Mouse (Mus musculus): ENCODE data around the gene Mapk11. TPM values are rescaled to one million over a fixed set of nuclear protein-coding genes. Genes with fewer than 3 reads are reported as not detected.
A peak's percentile ranks its signal among the peaks of the same experiment; 100 is the strongest.

Mapk11 gene
- polyA plus RNA-seq, 1 experiment from 2014 or later = 38.8 TPM

DNA sequence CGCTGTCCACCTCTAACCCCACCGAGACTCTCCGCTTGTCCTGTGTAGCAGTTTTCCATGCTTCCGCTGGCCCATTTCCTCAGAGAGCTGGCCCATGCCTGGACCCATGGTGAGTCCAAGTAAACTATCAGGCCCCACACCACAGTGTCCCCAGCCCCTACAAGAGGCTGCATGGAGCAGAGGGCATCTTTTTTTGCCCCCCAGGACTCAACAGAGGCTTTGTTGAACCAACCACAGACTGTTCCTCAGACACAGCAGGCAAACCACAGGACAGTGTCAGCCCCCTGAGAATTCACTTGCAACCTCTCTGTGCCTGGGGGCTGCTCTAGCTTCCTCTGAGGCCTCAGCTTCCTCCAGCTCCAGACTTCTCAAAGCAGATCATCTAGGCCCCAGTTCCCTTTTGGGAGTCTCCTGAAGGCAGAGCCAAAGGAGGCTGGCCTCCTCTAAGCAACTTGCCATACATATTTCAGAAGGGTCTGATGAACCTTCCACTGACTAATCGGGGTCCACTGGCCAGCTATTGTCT, 22.2 kb upstream of the Mapk11 start:
- DNase-seq (ENCODE audit: low spot score) = no peak
- 86% methylated on average over 5 of the region's 5 CpGs for WGBS

DNA sequence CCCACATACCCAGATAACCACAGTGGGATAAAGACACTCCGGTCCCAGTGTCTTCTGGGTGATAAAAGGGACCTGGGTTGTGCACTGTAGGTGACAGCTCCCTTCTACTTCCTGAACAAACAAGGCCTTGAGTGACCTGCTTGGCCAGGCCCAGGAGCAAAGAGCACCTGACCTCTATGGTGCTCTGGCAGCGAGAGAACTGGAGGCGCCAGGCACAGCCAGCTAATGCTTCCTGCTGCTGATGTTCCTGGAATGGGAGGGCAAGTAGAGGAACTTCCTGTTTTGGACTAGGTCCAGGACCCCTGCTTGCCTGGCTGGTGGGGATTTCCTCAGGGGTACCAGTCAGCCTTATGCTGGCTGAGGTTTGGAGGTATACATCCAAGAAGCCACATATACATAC, 20.7 kb upstream of the Mapk11 start:
- WGBS = 68% methylated on average over 3 of the region's 3 CpGs
- Histone ChIP-seq H3K36me3 (peaks cover 68% of the 10 kb centered on the region), H3K9me3 (replicated peaks) (no peaks in the 10 kb centered on the region), H3K4me1 (peaks cover 61% of the 10 kb centered on the region), H3K4me3 (no peak overlapping the region), H3K27ac (replicated peaks) (peak overlapping the region; percentile 71), H3K27me3 (ENCODE audit: low read depth, poor library complexity, severe bottlenecking) (peaks cover 6% of the 10 kb centered on the region; the same call in 1 of the 2 replicates)
- no peak for DNase-seq (ENCODE audit: low spot score)

More for the DNA sequence above, 22.2 kb upstream of the Mapk11 start:
- H3K4me3 ChIP-seq = no peak overlapping the region
- peaks cover 76% of the 10 kb centered on the region for H3K4me1 ChIP-seq
- H3K27ac ChIP-seq (replicated peaks) = peak overlapping the region; percentile 42; the same call in 1 of the 2 replicates
- H3K27me3 ChIP-seq (ENCODE audit: low read depth, poor library complexity, severe bottlenecking) = peaks cover 6% of the 10 kb centered on the region; the same call in 1 of the 2 replicates
- peaks cover 53% of the 10 kb centered on the region for H3K36me3 ChIP-seq
- no peaks in the 10 kb centered on the region for H3K9me3 ChIP-seq (replicated peaks)

DNA sequence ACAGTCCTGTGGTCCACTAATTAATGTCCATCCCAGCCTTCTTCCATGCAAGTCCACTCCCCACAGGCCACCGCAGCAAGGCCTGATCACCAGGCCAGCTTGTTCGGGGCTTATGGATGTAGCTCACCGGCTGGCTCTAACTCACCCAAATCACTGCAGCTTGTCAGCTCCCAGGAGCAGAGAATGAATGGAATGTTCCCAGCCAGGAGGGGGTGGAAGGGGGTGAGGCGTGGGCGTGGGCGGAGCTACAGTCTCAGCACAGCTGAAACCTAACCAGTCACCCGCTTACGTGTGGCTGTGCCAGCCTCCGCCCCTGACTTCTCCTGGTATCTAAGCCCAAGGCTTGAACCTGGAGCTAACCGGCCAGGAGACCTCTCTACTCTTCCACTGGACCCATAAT, 20.0 kb upstream of the Mapk11 start:
- WGBS = 11% methylated on average over 10 of the region's 10 CpGs
- Histone ChIP-seq H3K4me1 (peaks cover 54% of the 10 kb centered on the region), H3K27ac (replicated peaks) (peak overlapping the region; percentile 71), H3K9me3 (replicated peaks) (no peaks in the 10 kb centered on the region), H3K36me3 (peaks cover 75% of the 10 kb centered on the region), H3K27me3 (ENCODE audit: low read depth, poor library complexity, severe bottlenecking) (no peaks in the 10 kb centered on the region), H3K4me3 (peak overlapping the region; percentile 30)
- peak; percentile 70 for DNase-seq (ENCODE audit: low spot score)

DNA sequence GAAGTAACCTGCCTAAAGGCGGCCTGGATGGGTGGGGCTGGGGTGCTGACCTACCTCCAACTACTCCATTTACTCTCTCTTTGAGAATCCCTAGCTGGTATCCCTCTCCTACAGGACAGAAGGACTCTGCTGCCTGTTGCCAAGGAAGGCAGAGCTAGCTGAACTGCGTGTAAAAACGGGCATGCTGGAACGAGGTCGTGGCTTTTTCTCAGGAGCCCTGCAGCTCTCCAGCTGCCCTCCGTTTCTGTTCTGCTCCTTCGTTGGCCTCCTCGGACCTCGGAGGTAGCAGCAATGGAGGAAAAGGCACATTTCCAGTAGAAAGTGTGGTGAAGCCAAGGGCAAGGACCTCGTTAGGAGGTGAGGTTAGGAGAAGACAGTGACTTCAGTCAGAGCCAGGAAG, 19.5 kb upstream of the Mapk11 start:
- peak overlapping the region; percentile 71 for H3K27ac ChIP-seq (replicated peaks)
- peak overlapping the region; percentile 30 for H3K4me3 ChIP-seq
- peaks cover 49% of the 10 kb centered on the region for H3K4me1 ChIP-seq
- 62% methylated on average over 10 of the region's 10 CpGs for WGBS
- H3K9me3 ChIP-seq (replicated peaks) = no peaks in the 10 kb centered on the region
- no peaks in the 10 kb centered on the region for H3K27me3 ChIP-seq (ENCODE audit: low read depth, poor library complexity, severe bottlenecking)
- no peak for DNase-seq (ENCODE audit: low spot score)
- H3K36me3 ChIP-seq = peaks cover 80% of the 10 kb centered on the region

DNA sequence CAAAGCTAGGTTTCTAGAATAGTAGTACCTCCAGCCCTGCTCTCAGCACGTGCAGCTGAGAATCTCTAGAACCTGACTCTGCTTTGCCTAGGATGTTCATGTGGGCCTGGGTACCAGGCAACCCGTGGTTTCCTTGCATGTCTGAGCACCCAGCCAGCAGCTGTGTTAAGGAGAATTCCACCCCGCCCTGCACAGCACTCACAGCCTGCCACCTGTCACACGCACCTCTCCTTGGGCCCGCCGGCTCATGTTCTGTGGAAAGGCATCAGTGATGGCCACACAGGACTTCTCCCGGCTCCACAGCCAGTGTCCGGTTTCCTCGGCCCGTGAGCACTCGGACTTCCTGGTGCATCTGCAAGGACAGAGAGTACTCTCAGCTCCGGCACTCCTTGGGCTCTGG, 16.1 kb upstream of the Mapk11 start:
- Histone ChIP-seq H3K27ac (replicated peaks) (no peak overlapping the region), H3K4me1 (peaks cover 19% of the 10 kb centered on the region), H3K9me3 (replicated peaks) (no peaks in the 10 kb centered on the region), H3K36me3 (peaks cover 100% of the 10 kb centered on the region), H3K4me3 (no peak overlapping the region), H3K27me3 (ENCODE audit: low read depth, poor library complexity, severe bottlenecking) (no peaks in the 10 kb centered on the region)
- 95% methylated on average over 12 of the region's 12 CpGs for WGBS
- no peak for DNase-seq (ENCODE audit: low spot score)

DNA sequence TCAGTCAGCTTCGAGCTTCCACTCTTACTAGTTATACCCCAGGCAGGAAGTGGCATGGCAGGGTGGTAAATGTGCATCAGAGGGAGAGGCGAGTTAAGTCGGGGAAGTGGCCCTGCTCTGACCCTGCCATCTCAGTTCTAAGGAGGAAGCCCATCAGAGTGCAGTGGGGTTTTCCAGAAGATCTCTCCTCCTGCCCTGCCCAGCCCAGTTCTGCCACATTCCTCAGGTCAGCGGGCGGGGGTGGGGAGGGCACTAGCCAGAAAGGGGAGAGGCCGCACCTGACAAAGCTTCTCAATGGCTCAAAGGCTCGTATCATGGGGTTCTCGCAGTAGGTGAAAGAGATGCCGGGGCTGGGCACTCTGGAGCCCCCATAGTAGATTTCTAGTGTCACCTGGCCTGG, 12.0 kb upstream of the Mapk11 start:
- Histone ChIP-seq H3K9me3 (replicated peaks) (no peaks in the 10 kb centered on the region), H3K36me3 (peaks cover 100% of the 10 kb centered on the region), H3K27me3 (ENCODE audit: low read depth, poor library complexity, severe bottlenecking) (no peaks in the 10 kb centered on the region), H3K4me1 (no peaks in the 10 kb centered on the region), H3K27ac (replicated peaks) (no peak overlapping the region), H3K4me3 (no peak overlapping the region)
- 92% methylated on average over 9 of the region's 9 CpGs for WGBS
- no peak for DNase-seq (ENCODE audit: low spot score)

DNA sequence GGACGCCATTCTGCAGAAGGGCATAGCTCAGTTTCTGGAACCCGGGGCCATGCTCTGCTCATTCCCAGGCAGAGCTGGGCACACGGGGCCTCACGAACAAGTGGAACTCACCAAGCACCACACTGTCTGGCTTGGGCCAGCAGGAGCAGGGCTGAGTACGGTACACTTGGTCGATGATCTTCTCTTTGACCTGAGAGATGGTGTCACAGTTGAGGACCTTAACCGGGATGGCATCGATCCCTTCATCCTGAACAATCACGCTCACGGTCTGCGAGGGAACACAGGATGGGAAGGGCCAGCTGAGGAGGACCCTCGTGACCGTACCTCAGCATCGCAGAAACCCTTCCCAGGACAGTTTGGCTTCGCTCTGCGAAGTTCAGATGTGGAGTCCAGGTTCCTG, 9.1 kb upstream of the Mapk11 start:
- 96% methylated on average over 16 of the region's 16 CpGs for WGBS
- DNase-seq (ENCODE audit: low spot score) = no peak
- Histone ChIP-seq H3K9me3 (replicated peaks) (no peaks in the 10 kb centered on the region), H3K36me3 (peaks cover 100% of the 10 kb centered on the region), H3K4me3 (no peak overlapping the region), H3K27me3 (ENCODE audit: low read depth, poor library complexity, severe bottlenecking) (no peaks in the 10 kb centered on the region), H3K27ac (replicated peaks) (0 out of 2 replicates have a peak overlapping the region, but pooled peaks have one; percentile 46), H3K4me1 (no peaks in the 10 kb centered on the region)

DNA sequence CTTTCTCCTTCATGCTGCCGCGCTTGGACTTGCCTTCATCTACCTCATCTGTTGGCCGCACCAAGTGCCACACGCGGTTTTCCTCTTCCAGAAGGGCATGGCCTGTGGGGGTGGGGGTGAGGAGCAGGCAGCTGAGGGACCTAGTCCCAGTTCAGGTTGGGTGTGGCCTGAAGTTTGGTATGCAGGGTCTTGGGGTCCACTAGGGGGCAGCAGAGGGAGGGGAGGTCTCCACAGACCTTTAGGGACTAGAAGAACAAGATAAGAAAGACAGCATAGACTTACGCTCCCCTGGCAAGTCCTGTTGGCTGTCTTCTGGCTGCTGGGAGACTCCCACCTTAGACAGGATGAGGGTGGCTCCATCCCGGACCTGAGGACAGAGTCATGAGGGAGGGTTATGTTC, 8.5 kb upstream of the Mapk11 start:
- H3K9me3 ChIP-seq (replicated peaks) = no peaks in the 10 kb centered on the region
- 74% methylated on average over 7 of the region's 7 CpGs for WGBS
- H3K4me1 ChIP-seq = peaks cover under 1% of the 10 kb centered on the region
- H3K27ac ChIP-seq (replicated peaks) = peak overlapping the region; percentile 46; the same call in 1 of the 2 replicates
- peak; percentile 71 for DNase-seq (ENCODE audit: low spot score)
- no peak overlapping the region for H3K4me3 ChIP-seq
- no peaks in the 10 kb centered on the region for H3K27me3 ChIP-seq (ENCODE audit: low read depth, poor library complexity, severe bottlenecking)
- H3K36me3 ChIP-seq = peaks cover 98% of the 10 kb centered on the region

DNA sequence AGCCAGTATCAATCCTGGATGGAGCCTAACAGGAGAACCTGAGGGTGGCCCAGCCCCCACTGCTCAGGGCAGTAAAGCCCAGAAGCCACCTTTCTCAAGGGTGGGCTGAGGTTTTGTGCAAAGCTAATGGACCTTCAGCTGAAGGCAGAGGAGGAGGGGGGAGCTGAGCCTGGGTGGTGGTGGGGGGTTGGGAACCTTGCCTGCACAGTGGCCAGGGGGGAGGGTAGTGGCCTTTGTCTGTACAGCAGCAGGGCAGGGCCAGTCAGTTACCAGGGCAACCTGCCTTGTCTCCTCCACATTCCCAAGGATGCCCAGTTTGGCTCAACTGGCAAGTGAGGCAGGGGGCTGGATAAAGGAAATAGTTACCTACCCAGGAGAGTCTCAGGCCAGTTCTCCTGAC, 2.9 kb upstream of the Mapk11 start:
- Histone ChIP-seq H3K9me3 (replicated peaks) (no peaks in the 10 kb centered on the region), H3K36me3 (peaks cover 41% of the 10 kb centered on the region), H3K27ac (replicated peaks) (peak overlapping the region; percentile 87), H3K4me1 (peaks cover 53% of the 10 kb centered on the region), H3K27me3 (ENCODE audit: low read depth, poor library complexity, severe bottlenecking) (peaks cover 14% of the 10 kb centered on the region), H3K4me3 (peak overlapping the region; percentile 35)
- peak; percentile 84 for DNase-seq (ENCODE audit: low spot score)

DNA sequence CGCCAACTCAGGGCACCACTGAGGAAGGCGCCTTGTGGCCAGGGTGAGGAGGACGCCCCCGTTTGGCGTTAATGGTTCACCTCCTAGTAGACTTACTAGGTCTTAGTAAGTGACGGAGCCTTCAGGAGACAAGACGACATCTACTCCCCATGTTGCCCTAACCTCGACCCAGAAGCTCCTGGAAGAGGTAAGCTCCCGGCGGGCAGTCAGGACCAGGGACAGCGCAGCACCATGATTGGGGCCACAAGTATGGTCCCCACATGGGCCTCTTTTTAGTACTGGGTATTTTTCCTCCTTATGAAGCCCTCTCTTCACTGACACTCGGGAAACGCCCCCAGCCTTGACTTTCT, 588 bp upstream of the Mapk11 start:
- peak; percentile 56 for DNase-seq (ENCODE audit: low spot score)
- Histone ChIP-seq H3K36me3 (peaks cover 31% of the 10 kb centered on the region), H3K27me3 (ENCODE audit: low read depth, poor library complexity, severe bottlenecking) (peaks cover 37% of the 10 kb centered on the region), H3K27ac (replicated peaks) (peak overlapping the region; percentile 96), H3K4me3 (peak overlapping the region; percentile 78), H3K4me1 (peaks cover 69% of the 10 kb centered on the region), H3K9me3 (replicated peaks) (no peaks in the 10 kb centered on the region)
- 3% methylated on average over 13 of the region's 13 CpGs for WGBS

DNA sequence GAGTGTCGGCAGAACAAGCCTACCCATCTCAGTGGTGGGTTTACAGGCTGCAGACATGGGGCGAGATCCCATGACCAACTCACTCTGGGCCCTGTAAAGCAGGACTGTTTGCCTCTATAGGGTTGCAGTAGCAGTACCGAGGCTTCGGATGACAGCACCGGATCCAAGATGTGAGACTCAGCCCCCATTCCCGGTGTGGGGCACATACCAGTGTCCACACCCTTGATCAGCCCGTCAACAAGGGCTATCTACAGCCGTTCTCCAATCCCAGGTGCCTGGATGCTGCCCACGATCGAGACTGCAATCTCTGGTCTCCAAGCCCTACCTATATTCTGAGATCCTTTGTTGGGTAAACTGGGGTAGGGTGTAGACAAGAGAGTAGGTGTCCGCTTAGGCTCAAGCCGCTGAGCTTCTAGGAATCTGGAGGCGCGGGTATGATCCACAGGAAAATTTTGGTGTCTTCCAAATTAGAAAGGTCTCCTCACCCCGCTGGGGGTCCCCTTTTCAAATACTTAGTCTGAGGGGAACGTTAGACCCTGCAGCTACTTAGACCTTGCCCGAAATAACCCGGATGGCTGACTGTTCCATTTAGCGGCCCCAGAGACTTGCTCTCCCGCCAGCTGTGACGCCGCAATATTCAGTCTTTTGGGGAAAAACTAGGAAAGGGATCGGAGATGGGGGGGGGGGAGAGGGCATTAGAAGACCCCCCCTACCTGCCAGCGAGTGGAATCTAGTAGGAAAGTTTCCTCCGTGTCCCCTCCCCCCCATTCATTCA, 745 bp downstream of the Mapk11 start:
- DNase-seq (ENCODE audit: low spot score) = peak; percentile 50
- peaks cover 31% of the 10 kb centered on the region for H3K36me3 ChIP-seq
- no peaks in the 10 kb centered on the region for H3K9me3 ChIP-seq (replicated peaks)
- 5% methylated on average over 25 of the region's 25 CpGs for WGBS
- H3K4me1 ChIP-seq = peaks cover 69% of the 10 kb centered on the region
- peak overlapping the region; percentile 78 for H3K4me3 ChIP-seq
- H3K27me3 ChIP-seq (ENCODE audit: low read depth, poor library complexity, severe bottlenecking) = peaks cover 44% of the 10 kb centered on the region
- peak overlapping the region; percentile 96 for H3K27ac ChIP-seq (replicated peaks)

DNA sequence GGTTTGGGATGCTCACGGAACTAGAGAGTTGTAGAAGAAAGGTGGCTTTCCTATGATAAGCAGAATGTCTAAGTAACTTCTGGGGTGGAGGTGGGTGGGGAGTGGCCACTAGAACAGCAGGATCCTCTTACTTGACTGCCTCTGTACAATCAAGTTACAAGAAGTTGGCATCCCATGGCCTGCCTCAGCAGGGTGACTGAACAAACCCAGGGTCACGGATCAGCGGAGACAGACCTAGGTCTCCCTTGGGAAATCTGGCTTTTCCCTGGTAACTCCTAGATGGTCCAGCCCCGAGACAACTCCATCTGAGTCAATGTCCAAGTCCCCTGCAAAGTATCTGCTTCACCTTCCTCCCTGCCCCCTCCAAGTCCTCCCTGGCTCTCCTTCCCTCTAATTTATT, 1.5 kb downstream of the Mapk11 start:
- 34% methylated on average over 4 of the region's 4 CpGs for WGBS
- Histone ChIP-seq H3K27ac (replicated peaks) (no peak overlapping the region), H3K9me3 (replicated peaks) (no peaks in the 10 kb centered on the region), H3K4me1 (peaks cover 68% of the 10 kb centered on the region), H3K36me3 (peaks cover 34% of the 10 kb centered on the region), H3K27me3 (ENCODE audit: low read depth, poor library complexity, severe bottlenecking) (peaks cover 44% of the 10 kb centered on the region), H3K4me3 (peak overlapping the region; percentile 78)
- no peak for DNase-seq (ENCODE audit: low spot score)

DNA sequence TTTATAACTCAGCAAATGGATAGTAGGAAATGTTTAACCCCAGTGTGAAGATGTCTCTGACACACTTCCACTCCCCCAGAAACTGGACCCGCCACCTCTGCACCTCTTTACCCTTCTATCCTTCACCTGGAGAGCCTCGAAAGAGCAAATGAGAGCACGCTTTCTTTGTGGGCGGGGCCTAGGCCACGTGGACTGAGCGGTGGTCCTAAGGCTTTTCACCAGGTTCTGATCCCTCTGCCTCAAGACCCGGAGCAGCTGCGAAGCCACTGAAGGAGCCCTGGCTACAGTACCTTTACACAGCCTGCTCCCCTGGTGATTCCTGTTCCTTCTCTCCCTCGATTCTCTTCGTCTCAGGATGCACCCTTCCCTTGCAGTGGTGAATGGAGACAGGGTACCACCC, 2.0 kb downstream of the Mapk11 start:
- Histone ChIP-seq H3K36me3 (peaks cover 39% of the 10 kb centered on the region), H3K27ac (replicated peaks) (no peak overlapping the region), H3K4me1 (peaks cover 63% of the 10 kb centered on the region), H3K4me3 (peak overlapping the region; percentile 78), H3K27me3 (ENCODE audit: low read depth, poor library complexity, severe bottlenecking) (peaks cover 49% of the 10 kb centered on the region), H3K9me3 (replicated peaks) (no peaks in the 10 kb centered on the region)
- DNase-seq (ENCODE audit: low spot score) = no peak
- WGBS = 20% methylated on average over 10 of the region's 10 CpGs

Data from midbrain, embryonic 10.5 days (tissue).